Comparison of ENCODE assay signal across 15 mouse cellular contexts in genomic region chr1:39313352-39314245, GRCm38 (mm10). TPM values are rescaled to one million over a fixed set of nuclear protein-coding genes. Genes with fewer than 3 reads are reported as not detected.
A peak's percentile ranks its signal among the peaks of the same experiment; 100 is the strongest.
DNase-seq lines count a peak whose midpoint lies in the region; ATAC-seq and TF ChIP-seq lines count a peak whose summit lies in the region.
"Had no signal": no experiment of that assay in that cellular context is flagged by ENCODE, and none has a peak within 500 bp of the region (broad histone marks: within the 10 kb centered on the region; RNA-seq: fewer than 3 reads in every experiment).

No protein-coding gene starts in this region.

- no peak for ATAC-seq in liver, embryonic 11.5 days (replicated peaks; ENCODE audit: low FRiP score)
- ATAC-seq in limb, embryonic 14.5 days (ENCODE audit: low FRiP score, low read depth): 0 out of 2 replicates have a peak, but pooled peaks have one; percentile 48
- no peak for ATAC-seq in intestine, embryonic 16.5 days
- ATAC-seq: inflammation-experienced regulatory T-cells, adult 6 months had no signal

- peaks cover 15% of the 10 kb centered on the region for H3K4me1 ChIP-seq in liver, adult 2 months (ENCODE audit: control insufficient read depth, insufficient read depth, low read length)
- no peaks in the 10 kb centered on the region for H3K4me1 ChIP-seq in liver, embryonic 11.5 days (replicated peaks; ENCODE audit: control insufficient read depth, insufficient read depth, low read length)
- H3K4me1 ChIP-seq in limb, embryonic 14.5 days (ENCODE audit: control insufficient read depth, insufficient read depth, low read length): peaks cover 29% of the 10 kb centered on the region
- H3K4me1 ChIP-seq in olfactory bulb, adult 2 months (ENCODE audit: control insufficient read depth, insufficient read depth, low read length): peaks cover 18% of the 10 kb centered on the region
- H3K4me1 ChIP-seq in intestine, embryonic 16.5 days (ENCODE audit: control insufficient read depth, insufficient read depth, low read length): no peaks in the 10 kb centered on the region
- H3K4me1 ChIP-seq: stomach, embryonic 15.5 days had no signal

- TF ChIP-seq CTCF in liver, adult 2 months (IDR thresholded peaks at IDR 0.05; ENCODE audit: low read depth, low read length): no peak
- no peak for TF ChIP-seq CTCF in olfactory bulb, adult 2 months (IDR thresholded peaks at IDR 0.05; ENCODE audit: insufficient read depth, low read depth, low read length)

- no peaks in the 10 kb centered on the region for H3K36me3 ChIP-seq in liver, adult 2 months (ENCODE audit: control insufficient read depth, insufficient read depth, low read length)
- no peaks in the 10 kb centered on the region for H3K36me3 ChIP-seq in liver, embryonic 11.5 days (ENCODE audit: control insufficient read depth, insufficient read depth, low read length)
- no peaks in the 10 kb centered on the region for H3K36me3 ChIP-seq in limb, embryonic 14.5 days (ENCODE audit: control insufficient read depth, insufficient read depth, low read length)
- H3K36me3 ChIP-seq in intestine, embryonic 16.5 days (ENCODE audit: control insufficient read depth, insufficient read depth, low read length): no peaks in the 10 kb centered on the region
- H3K36me3 ChIP-seq: heart, embryonic 10.5 days; midbrain, embryonic 10.5 days; stomach, embryonic 15.5 days had no signal

- no peaks in the 10 kb centered on the region for H3K27me3 ChIP-seq in liver, adult 2 months (ENCODE audit: control insufficient read depth, insufficient read depth, low read length)
- no peaks in the 10 kb centered on the region for H3K27me3 ChIP-seq in liver, embryonic 11.5 days (replicated peaks; ENCODE audit: control insufficient read depth, insufficient read depth, low read length)
- no peaks in the 10 kb centered on the region for H3K27me3 ChIP-seq in limb, embryonic 14.5 days (ENCODE audit: control insufficient read depth, insufficient read depth, low read length)
- H3K27me3 ChIP-seq in intestine, embryonic 16.5 days (replicated peaks; ENCODE audit: control insufficient read depth, insufficient read depth, low read length): no peaks in the 10 kb centered on the region
- H3K27me3 ChIP-seq: stomach, embryonic 15.5 days had no signal

- peak; percentile 83 for DNase-seq in liver, adult 2 months (ENCODE audit: extremely low read depth, low read depth, low spot score)
- no peak for DNase-seq in liver, embryonic 11.5 days (ENCODE audit: low spot score)
- peak; percentile 69 for DNase-seq in brain, adult 2 months (ENCODE audit: low read depth, low spot score)
- DNase-seq in limb, embryonic 14.5 days (ENCODE audit: low spot score): no peak
- DNase-seq in right cerebral cortex, postnatal 14 days: no peak
- DNase-seq: adrenal gland, postnatal 36 days; cerebellum, adult 2 months; heart, postnatal 4 days; liver had no signal

- TF ChIP-seq POLR2A in liver, adult 2 months (IDR thresholded peaks at IDR 0.05; ENCODE audit: extremely low read depth, insufficient read depth, low read length): no peak
- TF ChIP-seq POLR2A in limb, embryonic 14.5 days (IDR thresholded peaks at IDR 0.05; ENCODE audit: borderline replicate concordance, extremely low read depth, insufficient read depth, insufficient read length): no peak
- TF ChIP-seq POLR2A in olfactory bulb, adult 2 months (IDR thresholded peaks at IDR 0.05; ENCODE audit: insufficient read depth, low read depth, low read length): no peak

- no peak overlapping the region for H3K4me2 ChIP-seq in liver, embryonic 11.5 days
- H3K4me2 ChIP-seq in limb, embryonic 14.5 days (replicated peaks; ENCODE audit: low read depth, low read length, severe bottlenecking): no peak overlapping the region
- H3K4me2 ChIP-seq in intestine, embryonic 16.5 days (ENCODE audit: low read depth, low read length): no peak overlapping the region
- H3K4me2 ChIP-seq: stomach, embryonic 15.5 days had no signal

- H3K79me2 ChIP-seq in liver, adult 2 months (ENCODE audit: control insufficient read depth, insufficient read depth, low read length): no peaks in the 10 kb centered on the region

- 45% methylated on average over 10 of the region's 10 CpGs for WGBS in liver, adult 2 months
- WGBS in liver, embryonic 11.5 days: 62% methylated on average over 10 of the region's 10 CpGs
- WGBS in limb, embryonic 14.5 days: 55% methylated on average over 10 of the region's 10 CpGs
- 49% methylated on average over 10 of the region's 10 CpGs for WGBS in olfactory bulb, adult 2 months
- WGBS in intestine, embryonic 16.5 days: 64% methylated on average over 10 of the region's 10 CpGs

- no peaks in the 10 kb centered on the region for H3K9me3 ChIP-seq in liver, embryonic 11.5 days (ENCODE audit: control insufficient read depth, low read length)
- H3K9me3 ChIP-seq in limb, embryonic 14.5 days (ENCODE audit: control insufficient read depth, low read length): no peaks in the 10 kb centered on the region
- no peaks in the 10 kb centered on the region for H3K9me3 ChIP-seq in intestine, embryonic 16.5 days (ENCODE audit: control insufficient read depth, low read length)
- H3K9me3 ChIP-seq: heart, embryonic 10.5 days; midbrain, embryonic 10.5 days; stomach, embryonic 15.5 days had no signal

- H3K27ac ChIP-seq in liver, adult 2 months (replicated peaks; ENCODE audit: insufficient read depth, low read depth, low read length): no peak overlapping the region
- H3K27ac ChIP-seq in liver, embryonic 11.5 days (ENCODE audit: low read depth, low read length): no peak overlapping the region
- H3K27ac ChIP-seq in limb, embryonic 14.5 days (replicated peaks; ENCODE audit: low read depth, low read length): peak overlapping the region; percentile 46; the same call in 1 of the 2 replicates
- H3K27ac ChIP-seq in olfactory bulb, adult 2 months (ENCODE audit: insufficient read depth, low read depth, low read length): 0 out of 2 replicates have a peak overlapping the region, but pooled peaks have one; percentile 20
- no peak overlapping the region for H3K27ac ChIP-seq in intestine, embryonic 16.5 days (ENCODE audit: low read length)
- H3K27ac ChIP-seq: heart, embryonic 10.5 days; midbrain, embryonic 10.5 days; stomach, embryonic 15.5 days had no signal

- no peak overlapping the region for H3K9ac ChIP-seq in liver, adult 2 months (ENCODE audit: low read depth, low read length)
- no peak overlapping the region for H3K9ac ChIP-seq in liver, embryonic 11.5 days (ENCODE audit: low read depth, low read length)
- no peak overlapping the region for H3K9ac ChIP-seq in limb, embryonic 14.5 days (ENCODE audit: low read depth, low read length, severe bottlenecking)
- no peak overlapping the region for H3K9ac ChIP-seq in intestine, embryonic 16.5 days (ENCODE audit: low read depth, low read length)
- H3K9ac ChIP-seq: stomach, embryonic 15.5 days had no signal

- H3K4me3 ChIP-seq in liver, adult 2 months (ENCODE audit: insufficient read depth, low read depth, low read length): no peak overlapping the region
- H3K4me3 ChIP-seq in liver, embryonic 11.5 days (ENCODE audit: low read depth, low read length): no peak overlapping the region
- H3K4me3 ChIP-seq in limb, embryonic 14.5 days (replicated peaks; ENCODE audit: low read length): no peak overlapping the region
- no peak overlapping the region for H3K4me3 ChIP-seq in olfactory bulb, adult 2 months (ENCODE audit: insufficient read depth, low read depth, low read length)
- no peak overlapping the region for H3K4me3 ChIP-seq in intestine, embryonic 16.5 days (ENCODE audit: low read length)
- H3K4me3 ChIP-seq: heart, embryonic 10.5 days; midbrain, embryonic 10.5 days; stomach, embryonic 15.5 days had no signal

RNA-seq across cellular contexts. Expression of gene Rpl31, which starts 54.0 kb away (rescaled TPM):
- 300 and 318 TPM in 2 replicates for total RNA-seq in liver, adult 2 months (2014; rRNA removed)
- polyA plus RNA-seq in liver, adult 2 months (2012; rRNA removed): 65.9 and 68.8 TPM in 2 replicates
- polyA plus RNA-seq in liver, embryonic 11.5 days (2014; fragmentation: Nextera tagmentation; extraction: Ambion mirVana): 694 and 768 TPM in 2 replicates
- 1,032 and 2,613 TPM in 2 replicates for polyA plus RNA-seq in limb, embryonic 14.5 days (2012; rRNA removed)
- 734 and 802 TPM in 2 replicates for polyA plus RNA-seq in limb, embryonic 14.5 days (2014; fragmentation: Nextera tagmentation; extraction: Ambion mirVana)
- polyA plus RNA-seq in olfactory bulb, adult 2 months (2012; ENCODE audit: insufficient read depth, insufficient read length, low replicate concordance, missing spikeins): 807 TPM in 1 of 2 replicates, not detected in the other
- polyA plus RNA-seq in intestine, embryonic 16.5 days (2015; fragmentation: Nextera tagmentation; extraction: Ambion mirVana): 426 and 432 TPM in 2 replicates

Comparison
In these comparisons a context has a peak if more than half of its experiments do, and no peak if none do; other contexts are left out.
1. DNase-seq: peak in liver, adult 2 months (single experiment) and brain, adult 2 months (single experiment); none in liver, embryonic 11.5 days (single experiment), limb, embryonic 14.5 days (single experiment) and right cerebral cortex, postnatal 14 days (single experiment).
2. H3K27ac ChIP-seq: peak in limb, embryonic 14.5 days (single experiment) and olfactory bulb, adult 2 months (single experiment); none in liver, adult 2 months (single experiment), liver, embryonic 11.5 days (single experiment) and intestine, embryonic 16.5 days (single experiment).